Mouse (Mus musculus): Measurements from ENCODE around the gene Olfr1394. TPM values are rescaled to one million over a fixed set of nuclear protein-coding genes. Genes with fewer than 3 reads are reported as not detected.
"Not testable (repeated sequence)": the region's sequence is repeated elsewhere in the genome, so short reads cannot be mapped to it uniquely, and the experiment has no call there.

Olfr1394 gene
- polyA plus RNA-seq, 1 experiment from 2014 or later, result not detected

- H3K9me3 ChIP-seq (replicated peaks; ENCODE audit: control insufficient read depth, low read length, poor library complexity, severe bottlenecking), result no peaks in the 10 kb centered on the region
- H3K36me3 ChIP-seq (ENCODE audit: control insufficient read depth, insufficient read depth, low read length), result no peaks in the 10 kb centered on the region
- no peak for ATAC-seq
- no peaks in the 10 kb centered on the region for H3K4me1 ChIP-seq (ENCODE audit: control insufficient read depth, insufficient read depth, low read length)
- no peaks in the 10 kb centered on the region for H3K27me3 ChIP-seq (ENCODE audit: control insufficient read depth, insufficient read depth, low read depth, low read length)
- H3K27ac ChIP-seq (ENCODE audit: low read length), result no peak overlapping the region
- no peak overlapping the region for H3K9ac ChIP-seq (ENCODE audit: low read depth, low read length)
- no peak overlapping the region for H3K4me2 ChIP-seq (ENCODE audit: low read length)
- H3K4me3 ChIP-seq (ENCODE audit: low read depth, low read length), result no peak overlapping the region
- 74% methylated on average over 6 of the region's 6 CpGs for WGBS
These were observed 32.3 kb downstream of the Olfr1394 start for GRCm38 (mm10) chr11:49186452-49186851.

- Histone ChIP-seq H3K27ac (ENCODE audit: low read length) (no peak within 1 kb of the TSS), H3K4me2 (ENCODE audit: low read length) (no peak within 1 kb of the TSS), H3K27me3 (ENCODE audit: control insufficient read depth, insufficient read depth, low read depth, low read length) (no peaks in the 10 kb centered on the region), H3K9me3 (replicated peaks; ENCODE audit: control insufficient read depth, low read length, poor library complexity, severe bottlenecking) (no peaks in the 10 kb centered on the region), H3K36me3 (ENCODE audit: control insufficient read depth, insufficient read depth, low read length) (no peaks in the 10 kb centered on the region), H3K9ac (ENCODE audit: low read depth, low read length) (no peak within 1 kb of the TSS), H3K4me1 (ENCODE audit: control insufficient read depth, insufficient read depth, low read length) (no peaks in the 10 kb centered on the region), H3K4me3 (ENCODE audit: low read depth, low read length) (no peak within 1 kb of the TSS)
- WGBS, result 82% methylated on average over 8 of the region's 8 CpGs
- no peak for ATAC-seq
These were observed 32.8 kb downstream of the Olfr1394 start, which contains the start of gene Btnl9 for GRCm38 (mm10) chr11:49186955-49187488. Gene Btnl9 (minus strand): TSS chr11:49187159.

- Histone ChIP-seq H3K27ac (ENCODE audit: low read length) (no peak overlapping the region), H3K27me3 (ENCODE audit: control insufficient read depth, insufficient read depth, low read depth, low read length) (no peaks in the 10 kb centered on the region), H3K4me3 (ENCODE audit: low read depth, low read length) (no peak overlapping the region), H3K9ac (ENCODE audit: low read depth, low read length) (no peak overlapping the region), H3K4me1 (ENCODE audit: control insufficient read depth, insufficient read depth, low read length) (no peaks in the 10 kb centered on the region), H3K4me2 (ENCODE audit: low read length) (no peak overlapping the region), H3K36me3 (ENCODE audit: control insufficient read depth, insufficient read depth, low read length) (no peaks in the 10 kb centered on the region), H3K9me3 (replicated peaks; ENCODE audit: control insufficient read depth, low read length, poor library complexity, severe bottlenecking) (no peaks in the 10 kb centered on the region)
- WGBS, result 78% methylated on average over 10 of the region's 10 CpGs
- ATAC-seq, result no peak
These were observed 33.5 kb downstream of the Olfr1394 start for GRCm38 (mm10) chr11:49187701-49188100.

GRCm38 (mm10) chr11:49189737-49190136 is 35.6 kb downstream of the Olfr1394 start:
- no peak overlapping the region for H3K4me3 ChIP-seq (ENCODE audit: low read depth, low read length)
- peak; percentile 39; the same call in 1 of the 2 replicates for ATAC-seq

GRCm38 (mm10) chr11:49191083-49191482 is 36.9 kb downstream of the Olfr1394 start:
- H3K36me3 ChIP-seq (ENCODE audit: control insufficient read depth, insufficient read depth, low read length), result no peaks in the 10 kb centered on the region
- H3K27ac ChIP-seq (ENCODE audit: low read length), result no peak overlapping the region
- no peaks in the 10 kb centered on the region for H3K27me3 ChIP-seq (ENCODE audit: control insufficient read depth, insufficient read depth, low read depth, low read length)
- H3K4me1 ChIP-seq (ENCODE audit: control insufficient read depth, insufficient read depth, low read length), result no peaks in the 10 kb centered on the region
- H3K9me3 ChIP-seq (replicated peaks; ENCODE audit: control insufficient read depth, low read length, poor library complexity, severe bottlenecking), result no peaks in the 10 kb centered on the region
- H3K4me2 ChIP-seq (ENCODE audit: low read length), result no peak overlapping the region
- WGBS, result 71% methylated on average over 2 of the region's 2 CpGs
- no peak for ATAC-seq
- H3K9ac ChIP-seq (ENCODE audit: low read depth, low read length), result no peak overlapping the region
- H3K4me3 ChIP-seq (ENCODE audit: low read depth, low read length), result no peak overlapping the region

More at GRCm38 (mm10) chr11:49189737-49190136, 35.6 kb downstream of the Olfr1394 start:
- Histone ChIP-seq H3K4me1 (ENCODE audit: control insufficient read depth, insufficient read depth, low read length) (no peaks in the 10 kb centered on the region), H3K27me3 (ENCODE audit: control insufficient read depth, insufficient read depth, low read depth, low read length) (no peaks in the 10 kb centered on the region), H3K9ac (ENCODE audit: low read depth, low read length) (no peak overlapping the region), H3K9me3 (replicated peaks; ENCODE audit: control insufficient read depth, low read length, poor library complexity, severe bottlenecking) (no peaks in the 10 kb centered on the region), H3K4me2 (ENCODE audit: low read length) (no peak overlapping the region), H3K27ac (ENCODE audit: low read length) (no peak overlapping the region), H3K36me3 (ENCODE audit: control insufficient read depth, insufficient read depth, low read length) (no peaks in the 10 kb centered on the region)
- 8% methylated on average over 7 of the region's 7 CpGs for WGBS

GRCm38 (mm10) chr11:49194771-49195170 is 40.6 kb downstream of the Olfr1394 start:
- not testable (repeated sequence) for H3K27ac ChIP-seq (ENCODE audit: low read length); H3K27me3 ChIP-seq (ENCODE audit: control insufficient read depth, insufficient read depth, low read depth, low read length); H3K4me3 ChIP-seq (ENCODE audit: low read depth, low read length); ATAC-seq; H3K9ac ChIP-seq (ENCODE audit: low read depth, low read length); H3K36me3 ChIP-seq (ENCODE audit: control insufficient read depth, insufficient read depth, low read length); H3K4me1 ChIP-seq (ENCODE audit: control insufficient read depth, insufficient read depth, low read length); H3K9me3 ChIP-seq (replicated peaks; ENCODE audit: control insufficient read depth, low read length, poor library complexity, severe bottlenecking); H3K4me2 ChIP-seq (ENCODE audit: low read length)
- 95% methylated on average over 9 of the region's 9 CpGs for WGBS

- Histone ChIP-seq H3K4me1 (ENCODE audit: control insufficient read depth, insufficient read depth, low read length) (no peaks in the 10 kb centered on the region), H3K27ac (ENCODE audit: low read length) (no peak overlapping the region), H3K9me3 (replicated peaks; ENCODE audit: control insufficient read depth, low read length, poor library complexity, severe bottlenecking) (no peaks in the 10 kb centered on the region), H3K4me2 (ENCODE audit: low read length) (no peak overlapping the region), H3K27me3 (ENCODE audit: control insufficient read depth, insufficient read depth, low read depth, low read length) (no peaks in the 10 kb centered on the region), H3K9ac (ENCODE audit: low read depth, low read length) (no peak overlapping the region), H3K4me3 (ENCODE audit: low read depth, low read length) (no peak overlapping the region), H3K36me3 (ENCODE audit: control insufficient read depth, insufficient read depth, low read length) (no peaks in the 10 kb centered on the region)
- no peak for ATAC-seq
- WGBS, result 92% methylated on average over 7 of the region's 7 CpGs
These were observed 41.7 kb downstream of the Olfr1394 start for GRCm38 (mm10) chr11:49195819-49196322.

- Histone ChIP-seq H3K27ac (ENCODE audit: low read length) (no peak overlapping the region), H3K4me1 (ENCODE audit: control insufficient read depth, insufficient read depth, low read length) (peaks cover 19% of the 10 kb centered on the region), H3K4me3 (ENCODE audit: low read depth, low read length) (no peak overlapping the region), H3K4me2 (ENCODE audit: low read length) (no peak overlapping the region), H3K36me3 (ENCODE audit: control insufficient read depth, insufficient read depth, low read length) (no peaks in the 10 kb centered on the region), H3K27me3 (ENCODE audit: control insufficient read depth, insufficient read depth, low read depth, low read length) (no peaks in the 10 kb centered on the region), H3K9me3 (replicated peaks; ENCODE audit: control insufficient read depth, low read length, poor library complexity, severe bottlenecking) (no peaks in the 10 kb centered on the region), H3K9ac (ENCODE audit: low read depth, low read length) (no peak overlapping the region)
- no peak for ATAC-seq
These were observed 46.5 kb downstream of the Olfr1394 start for GRCm38 (mm10) chr11:49200666-49201065.

GRCm38 (mm10) chr11:49201142-49201541 is 47.0 kb downstream of the Olfr1394 start:
- ATAC-seq, result no peak

More at GRCm38 (mm10) chr11:49201142-49201541, 47.0 kb downstream of the Olfr1394 start:
- no peaks in the 10 kb centered on the region for H3K36me3 ChIP-seq (ENCODE audit: control insufficient read depth, insufficient read depth, low read length)
- no peak overlapping the region for H3K4me3 ChIP-seq (ENCODE audit: low read depth, low read length)
- H3K9ac ChIP-seq (ENCODE audit: low read depth, low read length), result no peak overlapping the region
- H3K9me3 ChIP-seq (replicated peaks; ENCODE audit: control insufficient read depth, low read length, poor library complexity, severe bottlenecking), result no peaks in the 10 kb centered on the region
- H3K4me1 ChIP-seq (ENCODE audit: control insufficient read depth, insufficient read depth, low read length), result peaks cover 19% of the 10 kb centered on the region
- no peaks in the 10 kb centered on the region for H3K27me3 ChIP-seq (ENCODE audit: control insufficient read depth, insufficient read depth, low read depth, low read length)
- H3K4me2 ChIP-seq (ENCODE audit: low read length), result no peak overlapping the region
- H3K27ac ChIP-seq (ENCODE audit: low read length), result no peak overlapping the region
